Mouse (Mus musculus) forebrain, embryonic 10.5 days (tissue): ENCODE data around the gene Pxt1. TPM values are rescaled to one million over a fixed set of nuclear protein-coding genes. Genes with fewer than 3 reads are reported as not detected.
A peak's percentile ranks its signal among the peaks of the same experiment; 100 is the strongest.

Source experiments
- DNase-seq: peaks from one replicate; pipeline ENCODE4 v3.0.0-alpha.2; 2017; ENCODE audit warnings: low spot score; ENCODE audit errors: extremely low spot score
- H3K27ac ChIP-seq: fragments of 300-500 bp; sonication (generic); 2 replicates; pipeline ENCODE4 v1.5.1; 2016; ENCODE audit warnings: mild to moderate bottlenecking
- H3K27me3 ChIP-seq: fragments of 300-500 bp; sonication (generic); 2 replicates; pipeline ENCODE4 v1.6.1; 2016; ENCODE audit warnings: mild to moderate bottlenecking; ENCODE audit not compliant: poor library complexity, severe bottlenecking
- H3K36me3 ChIP-seq: fragments of 300-500 bp; sonication (generic); replicated peaks from 2 replicates; pipeline ENCODE4 v1.6.1; 2016; ENCODE audit warnings: mild to moderate bottlenecking, moderate library complexity
- H3K4me1 ChIP-seq: fragments of 300-500 bp; sonication (generic); 2 replicates; pipeline ENCODE4 v1.6.1; 2016
- H3K4me3 ChIP-seq: fragments of 300-500 bp; sonication (generic); 2 replicates; pipeline ENCODE4 v1.5.1; 2016; ENCODE audit warnings: mild to moderate bottlenecking, moderate library complexity
- H3K9me3 ChIP-seq: fragments of 300-500 bp; sonication (generic); 2 replicates; pipeline ENCODE4 v1.6.1; 2016; ENCODE audit warnings: mild to moderate bottlenecking, moderate library complexity
- WGBS: fragments of 180-500 bp; shearing (Covaris S2); methylation state at CpG from one replicate; pipeline ENCODE4 v1.1.7; 2016; 5-methylcytosine and 5-hydroxymethylcytosine counted together
- polyA plus RNA-seq: library from polyadenylated mRNA; unstranded; fragments of >200 nt; fragmentation: Nextera tagmentation; extraction: Ambion mirVana; gene quantifications from 2 replicates; pipeline ENCODE4 v1.2.1, GENCODE M21; 2016

The Pxt1 gene
- polyA plus RNA-seq, 1 experiment from 2014 or later = not detected

DNA sequence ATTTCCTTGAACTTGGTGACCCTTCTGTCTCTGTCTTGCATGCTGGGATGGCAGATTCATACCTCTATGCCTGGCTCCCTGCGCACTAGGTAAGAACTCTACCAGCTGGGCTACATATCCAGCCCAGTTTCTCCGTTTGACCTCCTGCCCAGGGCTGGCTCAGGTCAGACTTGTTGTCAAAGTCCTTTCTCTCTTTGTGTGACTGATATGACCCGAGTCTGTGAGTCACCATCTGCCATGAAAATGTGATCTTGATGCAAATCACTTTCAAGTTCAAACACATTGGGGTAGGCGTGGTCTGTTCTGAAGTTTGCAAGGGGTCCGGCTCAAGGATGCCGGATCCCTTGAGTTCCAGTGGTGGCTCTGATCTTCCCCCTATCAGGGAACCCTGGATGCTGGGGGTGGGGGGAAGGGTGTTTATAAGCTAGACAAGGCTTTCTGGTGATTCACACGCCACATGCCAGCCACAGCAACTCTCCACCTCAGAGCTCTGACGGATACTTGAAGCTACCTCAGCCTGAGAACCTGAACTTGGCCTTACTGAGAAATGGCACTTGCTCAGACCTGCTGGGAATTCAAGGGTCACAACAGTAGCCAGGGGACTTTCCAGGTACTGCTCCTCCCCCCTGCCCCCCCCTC is 18.6 kb downstream of the Pxt1 start:
- no peaks in the 10 kb centered on the region for H3K9me3 ChIP-seq
- H3K4me3 ChIP-seq = no peak overlapping the region
- H3K36me3 ChIP-seq = no peaks in the 10 kb centered on the region
- peaks cover 24% of the 10 kb centered on the region for H3K4me1 ChIP-seq
- no peak overlapping the region for H3K27ac ChIP-seq
- DNase-seq = no peak
- no peaks in the 10 kb centered on the region for H3K27me3 ChIP-seq
- WGBS = 87% methylated on average over 8 of the region's 8 CpGs

DNA sequence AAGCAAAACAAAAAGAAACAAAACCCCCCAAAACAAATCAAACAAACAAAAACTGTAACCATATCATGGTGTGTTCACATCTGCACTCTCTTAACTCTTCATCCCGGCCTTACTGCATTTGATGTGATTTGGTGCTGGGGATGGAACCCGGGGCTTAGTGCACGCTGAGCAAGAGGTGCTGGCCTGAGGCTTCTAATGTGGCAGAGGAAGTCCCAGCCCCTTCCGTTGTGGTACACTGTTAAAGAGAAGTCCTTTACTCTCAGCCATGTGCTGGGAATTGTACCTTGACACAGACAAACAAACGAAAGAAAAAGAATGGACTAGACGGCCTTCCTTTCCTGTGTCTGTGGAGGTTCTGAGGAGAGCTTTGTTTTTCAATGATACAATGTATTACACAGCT is 21.5 kb downstream of the Pxt1 start:
- 71% methylated on average over 6 of the region's 6 CpGs for WGBS
- no peak overlapping the region for H3K4me3 ChIP-seq
- no peak for DNase-seq
- H3K4me1 ChIP-seq = peaks cover 24% of the 10 kb centered on the region
- no peaks in the 10 kb centered on the region for H3K27me3 ChIP-seq
- no peak overlapping the region for H3K27ac ChIP-seq
- H3K36me3 ChIP-seq = no peaks in the 10 kb centered on the region
- no peaks in the 10 kb centered on the region for H3K9me3 ChIP-seq

DNA sequence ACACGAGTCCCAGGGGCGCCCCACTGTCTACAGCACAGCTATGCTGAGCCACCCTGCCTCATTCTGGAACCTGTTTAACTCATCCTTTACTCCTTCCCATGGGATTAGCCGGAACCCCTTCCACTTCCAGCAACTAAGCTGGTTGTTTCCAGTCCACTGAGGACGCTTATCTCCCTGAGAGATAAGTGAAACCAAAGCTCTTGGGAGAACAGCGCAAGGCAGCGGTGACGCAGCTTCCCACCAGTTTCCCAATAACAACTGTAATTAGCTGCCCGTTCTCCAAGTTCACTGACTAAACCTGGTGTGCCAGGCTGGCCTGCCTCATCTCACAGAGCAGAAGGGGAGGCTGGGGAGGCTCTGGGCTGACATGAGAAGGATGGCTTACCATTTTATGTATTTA is 22.6 kb downstream of the Pxt1 start:
- no peaks in the 10 kb centered on the region for H3K36me3 ChIP-seq
- no peaks in the 10 kb centered on the region for H3K27me3 ChIP-seq
- H3K9me3 ChIP-seq = no peaks in the 10 kb centered on the region
- no peak for DNase-seq
- 81% methylated on average over 8 of the region's 8 CpGs for WGBS
- peaks cover 22% of the 10 kb centered on the region for H3K4me1 ChIP-seq
- H3K4me3 ChIP-seq = no peak overlapping the region
- no peak overlapping the region for H3K27ac ChIP-seq

DNA sequence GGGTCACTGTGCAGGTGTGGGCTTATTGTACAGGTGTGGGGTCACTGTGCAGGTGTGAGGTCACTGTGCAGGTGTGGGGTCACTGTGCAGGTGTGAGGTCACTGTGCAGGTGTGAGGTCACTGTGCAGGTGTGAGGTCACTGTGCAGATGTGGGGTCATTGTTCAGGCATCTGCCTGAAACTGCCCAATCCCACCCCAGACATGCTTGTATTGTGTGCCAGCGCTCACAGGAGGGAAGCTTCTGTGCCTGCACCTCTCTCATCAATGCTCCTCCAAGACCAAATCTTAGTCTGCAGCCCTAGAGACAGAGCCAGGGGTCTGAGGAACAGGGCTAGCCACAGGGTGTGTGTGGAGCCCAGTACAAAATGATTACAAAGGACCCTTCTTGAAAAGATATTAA is 27.1 kb downstream of the Pxt1 start:
- Histone ChIP-seq H3K9me3 (no peaks in the 10 kb centered on the region), H3K27me3 (no peaks in the 10 kb centered on the region), H3K4me3 (no peak overlapping the region), H3K4me1 (0 out of 2 replicates have a peak, but pooled peaks cover 5% of the 10 kb centered on the region), H3K36me3 (no peaks in the 10 kb centered on the region), H3K27ac (no peak overlapping the region)
- WGBS = 97% methylated on average over 1 of the region's 1 CpGs
- no peak for DNase-seq

DNA sequence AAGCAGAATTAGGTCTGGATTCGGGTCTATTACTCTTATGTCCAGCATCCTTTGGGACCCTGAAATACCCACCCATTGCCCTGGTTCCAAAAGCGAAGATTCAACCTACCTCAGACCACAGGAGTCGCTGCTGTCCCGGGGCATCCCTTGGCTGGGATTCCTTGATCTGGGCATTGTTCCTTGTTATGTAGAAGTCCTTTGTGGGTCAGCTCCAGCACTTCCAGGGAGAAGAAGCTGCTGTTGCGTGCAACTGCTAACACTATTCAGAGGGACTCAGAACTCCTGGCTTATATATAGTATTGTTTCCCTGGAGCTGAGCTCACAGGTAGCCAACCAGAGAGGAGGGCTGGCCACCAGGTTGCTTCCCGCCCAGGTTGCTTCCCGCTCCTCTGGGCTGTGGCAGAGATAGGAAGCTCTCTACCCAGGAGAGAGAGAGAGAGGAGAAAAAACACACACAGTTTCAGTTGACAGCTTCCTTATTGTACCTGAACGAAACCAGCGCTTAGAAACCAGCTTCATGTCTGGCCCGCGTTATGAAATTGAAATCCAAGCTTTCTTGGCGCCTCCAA is 28.5 kb downstream of the Pxt1 start, which contains the start of gene 4930539E08Rik:
TSS of gene 4930539E08Rik (minus strand) at position 265 of the 569 bp plus-strand sequence.
- Histone ChIP-seq H3K27ac (no peak within 1 kb of the TSS), H3K4me3 (no peak within 1 kb of the TSS), H3K4me1 (no peaks in the 10 kb centered on the region), H3K36me3 (no peaks in the 10 kb centered on the region), H3K9me3 (no peaks in the 10 kb centered on the region), H3K27me3 (peaks cover 5% of the 10 kb centered on the region)
- WGBS = 61% methylated on average over 12 of the region's 12 CpGs
- DNase-seq = no peak

DNA sequence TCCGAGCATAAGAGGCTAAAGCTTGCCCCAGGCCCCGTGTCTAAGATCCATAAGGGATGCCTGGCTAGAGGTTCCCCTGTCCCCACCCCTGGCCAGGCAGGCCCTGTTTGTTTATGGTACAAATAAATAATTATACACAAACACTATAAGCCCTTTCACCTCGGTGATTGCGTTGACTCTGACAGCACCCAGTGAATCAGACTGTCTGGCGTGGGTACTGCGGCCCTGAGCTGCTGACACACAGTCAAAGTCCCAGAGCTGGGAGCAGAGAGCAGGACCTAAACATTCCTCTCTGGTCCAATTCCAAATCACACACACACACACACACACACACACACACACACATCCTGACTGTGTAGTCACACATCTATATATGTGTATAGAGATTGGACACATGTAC is 29.7 kb downstream of the Pxt1 start:
- peaks cover 10% of the 10 kb centered on the region for H3K4me1 ChIP-seq
- WGBS = 87% methylated on average over 6 of the region's 6 CpGs
- DNase-seq = no peak
- no peak overlapping the region for H3K4me3 ChIP-seq
- peaks cover 17% of the 10 kb centered on the region for H3K27me3 ChIP-seq
- no peaks in the 10 kb centered on the region for H3K9me3 ChIP-seq
- no peaks in the 10 kb centered on the region for H3K36me3 ChIP-seq
- no peak overlapping the region for H3K27ac ChIP-seq

DNA sequence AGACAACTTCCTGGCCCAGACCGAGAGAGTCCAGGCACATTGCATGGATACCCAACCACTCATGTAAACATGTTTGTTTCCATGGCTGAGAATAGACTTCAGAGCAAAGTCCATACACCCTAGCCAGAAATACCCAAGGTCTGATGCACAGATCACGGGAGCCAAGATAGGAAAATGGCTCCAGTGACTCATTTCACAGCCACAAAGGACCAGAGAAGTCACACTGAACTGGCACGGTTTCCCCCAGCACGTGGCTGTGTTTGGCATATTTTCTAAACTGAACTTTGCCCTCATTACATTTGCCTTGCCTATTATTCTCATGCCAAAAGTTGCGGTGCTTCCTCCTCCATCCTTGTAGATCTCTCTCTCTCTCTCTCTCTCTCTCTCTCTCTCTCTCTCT is 30.4 kb downstream of the Pxt1 start:
- DNase-seq = no peak
- H3K4me1 ChIP-seq = peaks cover 15% of the 10 kb centered on the region
- no peaks in the 10 kb centered on the region for H3K36me3 ChIP-seq
- H3K27me3 ChIP-seq = peaks cover 25% of the 10 kb centered on the region
- 80% methylated on average over 5 of the region's 5 CpGs for WGBS
- no peaks in the 10 kb centered on the region for H3K9me3 ChIP-seq
- no peak overlapping the region for H3K27ac ChIP-seq
- H3K4me3 ChIP-seq = no peak overlapping the region

DNA sequence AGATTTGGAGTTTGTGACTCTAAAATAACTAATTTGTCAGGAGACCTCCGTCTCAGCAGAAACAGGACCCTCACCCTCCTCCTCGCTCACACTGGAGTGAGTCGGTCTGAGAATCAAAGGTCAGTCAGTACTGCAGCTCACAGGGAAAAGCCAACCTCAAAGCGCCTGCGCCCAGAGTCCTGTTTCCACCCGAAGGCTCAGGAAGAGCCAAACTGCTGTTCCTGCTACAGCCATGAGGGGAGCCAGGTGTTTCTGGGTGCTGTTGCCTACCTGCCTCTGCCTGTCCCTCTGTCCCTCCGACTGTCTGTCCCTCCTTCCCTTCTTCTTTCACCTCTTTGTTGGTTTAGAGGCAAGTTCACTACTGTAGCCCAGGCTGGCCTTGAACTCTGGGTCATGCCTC is 33.5 kb downstream of the Pxt1 start:
- Histone ChIP-seq H3K36me3 (no peaks in the 10 kb centered on the region), H3K4me1 (peaks cover 22% of the 10 kb centered on the region), H3K27me3 (peaks cover 39% of the 10 kb centered on the region), H3K4me3 (peak overlapping the region; percentile 48; the same call in 1 of the 2 replicates), H3K9me3 (no peaks in the 10 kb centered on the region), H3K27ac (no peak overlapping the region)
- WGBS = 14% methylated on average over 7 of the region's 7 CpGs
- no peak for DNase-seq

DNA sequence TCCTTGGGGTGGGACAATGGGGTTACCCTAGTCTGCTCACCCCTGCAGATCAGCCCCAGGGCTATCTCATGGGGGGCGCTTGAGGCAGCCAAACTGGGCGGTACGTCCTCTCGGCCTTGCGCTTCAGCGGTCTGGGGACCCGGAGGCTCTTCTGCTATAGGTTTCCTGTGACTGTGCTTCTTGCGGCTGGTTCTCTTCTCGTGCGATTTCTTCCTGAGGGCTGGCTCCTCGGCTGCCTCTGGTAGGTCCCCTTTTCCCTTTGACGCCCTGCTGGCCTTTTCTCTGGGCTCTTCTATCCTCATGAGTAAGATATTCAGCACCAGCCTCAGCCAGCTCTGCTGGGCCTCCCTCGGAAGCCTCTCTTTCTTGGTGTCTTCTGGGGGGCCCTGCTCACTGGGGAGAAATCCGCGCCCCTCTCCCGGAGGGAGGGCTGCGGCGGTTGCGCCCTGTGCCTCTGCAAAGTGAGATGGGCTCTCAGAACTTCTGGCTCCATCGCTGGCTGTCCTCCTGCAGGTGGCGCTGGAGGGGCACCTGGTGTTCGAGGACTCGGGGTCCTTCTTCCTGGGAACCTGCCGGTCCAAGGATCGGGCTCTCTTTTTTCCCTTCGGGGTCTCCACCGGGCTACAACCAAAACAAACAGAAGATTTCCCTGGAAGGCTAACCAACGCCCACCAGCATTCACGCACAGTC is 34.2 kb downstream of the Pxt1 start:
- 7% methylated on average over 29 of the region's 29 CpGs for WGBS
- Histone ChIP-seq H3K4me1 (peaks cover 30% of the 10 kb centered on the region), H3K9me3 (no peaks in the 10 kb centered on the region), H3K4me3 (peak overlapping the region; percentile 48), H3K27me3 (peaks cover 40% of the 10 kb centered on the region), H3K36me3 (no peaks in the 10 kb centered on the region), H3K27ac (peak overlapping the region; percentile 56; the same call in 1 of the 2 replicates)
- DNase-seq = peak; percentile 60

DNA sequence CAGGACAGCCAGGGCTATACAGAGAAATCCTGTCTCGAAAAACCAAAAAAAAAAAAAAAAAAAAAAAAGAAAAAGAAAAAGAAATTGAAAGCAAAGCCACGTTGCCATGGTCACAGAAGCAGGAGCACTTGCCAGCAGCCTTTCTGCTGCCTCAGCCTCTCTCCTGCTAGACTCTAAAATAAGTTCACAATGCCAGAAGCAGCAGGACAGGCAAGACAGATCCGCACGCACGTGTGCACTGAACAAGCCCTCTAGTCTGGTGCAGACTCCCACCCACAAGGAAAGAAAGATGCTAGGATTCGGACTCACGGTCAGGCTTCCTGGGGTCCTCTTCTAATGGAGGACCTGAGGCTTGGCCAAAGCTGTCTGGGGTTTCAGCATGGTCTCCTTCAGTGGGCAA is 35.7 kb downstream of the Pxt1 start:
- Histone ChIP-seq H3K27ac (no peak overlapping the region), H3K9me3 (no peaks in the 10 kb centered on the region), H3K36me3 (no peaks in the 10 kb centered on the region), H3K4me3 (no peak overlapping the region), H3K4me1 (peaks cover 31% of the 10 kb centered on the region), H3K27me3 (peaks cover 40% of the 10 kb centered on the region)
- no peak for DNase-seq
- 87% methylated on average over 7 of the region's 7 CpGs for WGBS

DNA sequence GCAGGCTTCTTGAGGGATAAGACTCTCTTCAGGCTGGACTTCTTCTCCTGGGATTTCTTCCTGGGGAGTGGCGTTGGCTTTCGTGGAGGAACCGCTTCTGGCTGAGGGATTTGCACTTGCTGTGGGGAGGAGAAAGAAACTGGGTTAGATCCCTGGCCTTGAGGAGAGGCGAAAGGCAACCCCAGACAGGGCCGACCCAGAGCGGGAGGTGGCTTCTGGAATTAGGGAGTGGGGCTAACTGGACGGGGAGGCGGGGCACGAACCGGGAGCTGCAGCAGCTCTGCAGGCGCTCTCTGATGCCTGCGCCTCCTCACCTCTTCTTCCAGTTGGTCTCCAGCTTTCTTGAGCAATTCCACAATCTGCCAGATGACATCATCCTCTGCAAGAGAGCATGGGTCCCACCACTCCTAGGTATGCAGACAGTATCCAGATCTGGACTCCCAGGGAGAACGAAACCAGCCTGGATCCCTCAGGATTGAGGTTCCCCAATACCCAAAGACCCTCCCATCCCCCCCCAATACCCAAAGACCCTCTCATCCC is 38.2 kb downstream of the Pxt1 start:
- Histone ChIP-seq H3K9me3 (no peaks in the 10 kb centered on the region), H3K36me3 (no peaks in the 10 kb centered on the region), H3K4me1 (peaks cover 31% of the 10 kb centered on the region), H3K27ac (no peak overlapping the region; the same call in 1 of the 2 replicates), H3K27me3 (peaks cover 38% of the 10 kb centered on the region), H3K4me3 (no peak overlapping the region)
- no peak for DNase-seq
- WGBS = 65% methylated on average over 13 of the region's 13 CpGs

DNA sequence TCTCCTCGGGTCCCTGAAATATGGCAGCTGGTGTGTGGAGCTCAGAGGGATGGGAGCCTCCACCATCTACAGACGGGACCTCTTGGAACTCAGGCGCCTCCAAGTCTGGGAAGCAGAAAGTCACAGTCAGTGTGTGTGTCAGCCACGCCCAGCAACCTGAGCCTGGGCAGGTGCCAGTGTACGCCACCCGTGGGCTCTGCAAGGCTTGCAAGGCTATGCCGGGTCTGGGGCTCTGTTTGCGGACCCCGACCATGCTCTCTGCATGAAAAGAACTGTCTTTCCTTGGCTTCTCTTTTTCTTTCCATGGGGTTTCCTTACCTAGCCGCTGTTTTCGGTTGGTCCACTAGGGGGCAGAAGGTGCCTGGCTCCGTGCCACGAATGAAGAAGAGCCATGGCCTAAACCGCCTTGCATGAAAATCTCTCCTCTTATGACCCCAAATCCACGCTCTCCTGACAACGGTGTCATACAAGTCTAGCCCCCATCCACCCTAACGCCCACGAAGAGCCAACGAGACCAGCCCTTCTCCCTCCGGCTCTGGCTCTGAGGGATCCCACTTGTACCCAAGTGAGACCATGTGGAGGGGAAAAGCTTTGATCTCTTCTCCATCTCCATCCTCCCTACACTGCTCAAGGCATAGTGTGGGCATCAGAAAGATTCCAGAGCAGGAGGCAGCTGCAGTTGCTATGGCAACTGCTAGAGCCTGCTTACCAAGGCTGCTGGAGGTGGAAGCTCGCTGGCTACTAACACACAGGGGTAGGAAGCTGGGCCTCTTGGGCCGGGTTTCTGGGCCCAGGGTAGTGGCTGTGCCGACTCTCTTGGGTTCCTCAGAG is 38.9 kb downstream of the Pxt1 start:
- no peaks in the 10 kb centered on the region for H3K36me3 ChIP-seq
- peaks cover 31% of the 10 kb centered on the region for H3K27me3 ChIP-seq
- no peak overlapping the region for H3K4me3 ChIP-seq
- no peaks in the 10 kb centered on the region for H3K9me3 ChIP-seq
- 36% methylated on average over 23 of the region's 23 CpGs for WGBS
- H3K4me1 ChIP-seq = peaks cover 29% of the 10 kb centered on the region
- peak overlapping the region; percentile 22; the same call in 1 of the 2 replicates for H3K27ac ChIP-seq
- DNase-seq = peak; percentile 71
